ENCODE assay signal across 27 mouse cellular contexts in genomic region chr17:3466681-3467080, GRCm38 (mm10).
"Had no signal": no experiment of that assay in that cellular context is flagged by ENCODE, and none has a peak within 500 bp of the region (broad histone marks: within the 10 kb centered on the region; RNA-seq: fewer than 3 reads in every experiment).

No protein-coding gene starts in this region.

- H3K27me3 ChIP-seq: heart, embryonic 12.5 days; hindbrain, embryonic 12.5 days; intestine, embryonic 15.5 days; kidney, embryonic 15.5 days; limb, embryonic 13.5 days; limb, embryonic 15.5 days; liver, embryonic 12.5 days had no signal

- H3K9ac ChIP-seq: heart, embryonic 12.5 days; hindbrain, embryonic 12.5 days; hindbrain, embryonic 14.5 days; intestine, embryonic 15.5 days; kidney, embryonic 15.5 days; limb, embryonic 13.5 days; limb, embryonic 15.5 days; liver, embryonic 12.5 days had no signal

- H3K9me3 ChIP-seq: heart, embryonic 10.5 days; heart, embryonic 12.5 days; hindbrain, embryonic 10.5 days; hindbrain, embryonic 12.5 days; intestine, embryonic 15.5 days; kidney, embryonic 15.5 days; limb, embryonic 13.5 days; limb, embryonic 15.5 days; liver, embryonic 12.5 days had no signal

- H3K4me2 ChIP-seq: heart, embryonic 12.5 days; hindbrain, embryonic 12.5 days; hindbrain, embryonic 14.5 days; intestine, embryonic 15.5 days; kidney, embryonic 15.5 days; limb, embryonic 13.5 days; limb, embryonic 15.5 days; liver, embryonic 12.5 days had no signal

- H3K4me1 ChIP-seq: heart, embryonic 10.5 days; hindbrain, embryonic 10.5 days; kidney, embryonic 15.5 days; liver, embryonic 12.5 days had no signal

- DNase-seq: gastrocnemius, adult 2 months; gastrocnemius, postnatal 10 days; gastrocnemius, postnatal 25 days; heart, adult 18-20 months; heart, postnatal 10 days; heart, postnatal 4 days; kidney, adult 18-20 months; kidney, adult 9 months; kidney, postnatal 14 days; kidney, postnatal 36 days; layer of hippocampus, adult 9-11 months; layer of hippocampus, postnatal 36 days; left cerebral cortex, postnatal 4 days had no signal

- H3K36me3 ChIP-seq: heart, embryonic 10.5 days; heart, embryonic 12.5 days; hindbrain, embryonic 10.5 days; hindbrain, embryonic 12.5 days; intestine, embryonic 15.5 days; kidney, embryonic 15.5 days; liver, embryonic 12.5 days had no signal

- ATAC-seq: hindbrain, embryonic 16.5 days; inflammation-experienced regulatory T-cells, adult 6 months; intestine, embryonic 15.5 days; intestine, postnatal 0 days; liver, embryonic 12.5 days had no signal

- H3K27ac ChIP-seq: gastrocnemius, adult 2 months; heart, embryonic 10.5 days; hindbrain, embryonic 10.5 days; hindbrain, embryonic 12.5 days; hindbrain, embryonic 14.5 days; intestine, embryonic 15.5 days; kidney, embryonic 15.5 days; kidney, postnatal 0 days; liver, embryonic 12.5 days had no signal

- H3K4me3 ChIP-seq: gastrocnemius, adult 2 months; heart, embryonic 10.5 days; heart, embryonic 12.5 days; hindbrain, embryonic 10.5 days; hindbrain, embryonic 12.5 days; intestine, embryonic 15.5 days; kidney, embryonic 15.5 days; limb, embryonic 13.5 days; limb, embryonic 15.5 days; liver, embryonic 12.5 days had no signal
